Mouse (Mus musculus) midbrain, postnatal 0 days (tissue): Measurements from ENCODE around the gene Wfdc15a. TPM values are rescaled to one million over a fixed set of nuclear protein-coding genes. Genes with fewer than 3 reads are reported as not detected.

Source experiments
- ATAC-seq: fragments of 200-750 bp; cut with Nextera tagmentation; 2 replicates; pipeline ENCODE4 v1.8.0; 2017; ENCODE audit warnings: moderate number of reproducible peaks, mild to moderate bottlenecking, moderate TSS enrichment, moderate library complexity; ENCODE audit not compliant: low FRiP score
- DNase-seq: peaks from one replicate; pipeline ENCODE4 v3.0.0-alpha.2; 2015; ENCODE audit warnings: low spot score
- H3K27ac ChIP-seq: fragments of 300-500 bp; sonication (generic); 2 replicates; pipeline ENCODE4 v1.5.1; 2014; ENCODE audit warnings: low read depth, mild to moderate bottlenecking, low read length, mixed read lengths
- H3K27me3 ChIP-seq: fragments of 300-500 bp; sonication (generic); 2 replicates; pipeline ENCODE4 v1.6.1; 2014; ENCODE audit warnings: low read length, control low read depth, mixed read lengths; ENCODE audit not compliant: insufficient read depth
- H3K36me3 ChIP-seq: fragments of 300-500 bp; sonication (generic); 2 replicates; pipeline ENCODE4 v1.6.1; 2014; ENCODE audit warnings: low read length, control low read depth, mixed read lengths; ENCODE audit not compliant: insufficient read depth
- H3K4me1 ChIP-seq: fragments of 300-500 bp; sonication (generic); 2 replicates; pipeline ENCODE4 v1.6.1; 2014; ENCODE audit warnings: mild to moderate bottlenecking, control low read depth, antibody characterized with exemption, low read length, mixed read lengths; ENCODE audit not compliant: insufficient read depth
- H3K4me2 ChIP-seq: fragments of 300-500 bp; sonication (generic); 2 replicates; pipeline ENCODE4 v1.6.1; 2014; ENCODE audit warnings: low read depth, mild to moderate bottlenecking, low read length, mixed read lengths; ENCODE audit not compliant: poor library complexity, severe bottlenecking
- H3K4me3 ChIP-seq: fragments of 300-500 bp; sonication (generic); 2 replicates; pipeline ENCODE4 v1.5.1; 2014; ENCODE audit warnings: low read depth, mild to moderate bottlenecking, low read length, moderate library complexity
- H3K9ac ChIP-seq: fragments of 300-500 bp; sonication (generic); replicated peaks from 2 replicates; pipeline ENCODE4 v1.6.1; 2014; ENCODE audit warnings: mild to moderate bottlenecking, low read length, moderate library complexity, mixed read lengths; ENCODE audit not compliant: poor library complexity, severe bottlenecking
- H3K9me3 ChIP-seq: fragments of 300-500 bp; sonication (generic); 2 replicates; pipeline ENCODE4 v1.6.1; 2016; ENCODE audit warnings: low read length, control low read depth
- CTCF ChIP-seq: IDR thresholded peaks from 2 replicates; pipeline ENCODE4 v1.5.1; 2016; ENCODE audit warnings: antibody characterized with exemption, mild to moderate bottlenecking
- WGBS: fragments of 180-500 bp; shearing (Covaris S2); extraction: QIAGEN DNeasy Blood & Tissue Kit; methylation state at CpG from one replicate; pipeline ENCODE4 v1.1.7; 2014; 5-methylcytosine and 5-hydroxymethylcytosine counted together
- polyA plus RNA-seq: library from polyadenylated mRNA; unstranded; fragments of >200 nt; fragmentation: Nextera tagmentation; extraction: Ambion mirVana; gene quantifications from 2 replicates; pipeline ENCODE4 v1.2.1, GENCODE M21; 2015
- total RNA-seq: library from RNA; depleted of rRNA; stranded (reverse); fragments of >200 nt; gene quantifications from 2 replicates; pipeline ENCODE4 v1.2.3, GENCODE M21; 2014; rRNA removed

Gene Wfdc15a
- total and polyA plus RNA-seq, 2 experiments from 2014 or later = not detected

DNA sequence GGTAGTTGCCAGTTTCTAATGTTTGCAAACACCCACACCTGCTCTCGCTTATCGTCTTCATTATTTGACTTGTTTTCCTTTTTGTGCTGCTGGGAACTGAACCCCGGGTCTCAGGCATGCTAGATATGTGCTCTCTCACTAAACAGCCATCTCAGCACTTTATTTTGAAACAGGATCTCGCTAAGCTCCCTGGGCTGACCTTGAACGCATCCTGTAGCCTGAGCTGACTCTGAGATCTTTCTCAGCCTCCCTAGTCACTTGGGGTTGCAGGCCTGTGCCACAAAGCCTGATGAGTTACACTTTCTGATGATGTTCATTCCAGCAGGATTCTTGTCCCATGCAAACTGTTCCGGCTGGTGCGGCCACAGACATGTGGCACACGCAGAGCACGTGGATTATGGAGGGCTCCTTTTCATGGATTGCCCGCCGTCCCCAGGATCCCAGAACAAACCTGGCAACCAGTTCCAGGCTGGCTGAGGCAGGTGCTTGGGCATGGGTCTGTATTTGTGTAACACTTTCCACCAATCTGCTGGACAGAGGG is 38.3 kb downstream of the Wfdc15a start:
- WGBS = 85% methylated on average over 11 of the region's 11 CpGs

DNA sequence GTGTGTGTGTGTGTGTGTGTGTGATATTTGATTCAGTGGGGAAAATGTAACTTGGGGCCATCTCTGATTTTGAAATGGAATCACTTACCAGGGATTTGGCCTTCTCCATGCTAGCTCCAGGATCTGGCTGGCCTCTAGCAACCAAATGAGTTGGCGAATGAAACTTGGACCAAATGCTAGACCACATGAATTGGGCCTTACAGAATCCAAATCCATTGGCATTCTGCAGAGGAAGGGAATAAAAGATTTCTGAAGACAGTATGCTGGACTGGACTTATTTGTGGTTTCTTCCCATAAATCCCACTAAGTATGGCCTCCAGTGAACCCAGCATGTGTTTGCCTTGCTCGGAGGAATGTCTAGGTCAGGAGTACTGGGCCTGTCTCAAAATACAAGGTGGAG is 41.1 kb downstream of the Wfdc15a start:
- no peaks in the 10 kb centered on the region for H3K4me1 ChIP-seq
- no peak overlapping the region for H3K4me3 ChIP-seq
- no peak for ATAC-seq
- H3K27me3 ChIP-seq = no peaks in the 10 kb centered on the region
- WGBS = 90% methylated on average over 2 of the region's 2 CpGs
- no peak overlapping the region for H3K9ac ChIP-seq
- H3K9me3 ChIP-seq = no peaks in the 10 kb centered on the region
- no peak for DNase-seq
- H3K36me3 ChIP-seq = peaks cover 8% of the 10 kb centered on the region
- H3K27ac ChIP-seq = no peak overlapping the region
- H3K4me2 ChIP-seq = no peak overlapping the region
- TF ChIP-seq CTCF = no peak

More for the DNA sequence above, 38.3 kb downstream of the Wfdc15a start:
- Histone ChIP-seq H3K4me2 (no peak overlapping the region), H3K27me3 (peaks cover 8% of the 10 kb centered on the region), H3K4me3 (no peak overlapping the region), H3K9me3 (no peaks in the 10 kb centered on the region), H3K9ac (no peak overlapping the region), H3K36me3 (no peaks in the 10 kb centered on the region), H3K27ac (no peak overlapping the region), H3K4me1 (no peaks in the 10 kb centered on the region)
- no peak for ATAC-seq
- TF ChIP-seq CTCF = no peak
- no peak for DNase-seq

DNA sequence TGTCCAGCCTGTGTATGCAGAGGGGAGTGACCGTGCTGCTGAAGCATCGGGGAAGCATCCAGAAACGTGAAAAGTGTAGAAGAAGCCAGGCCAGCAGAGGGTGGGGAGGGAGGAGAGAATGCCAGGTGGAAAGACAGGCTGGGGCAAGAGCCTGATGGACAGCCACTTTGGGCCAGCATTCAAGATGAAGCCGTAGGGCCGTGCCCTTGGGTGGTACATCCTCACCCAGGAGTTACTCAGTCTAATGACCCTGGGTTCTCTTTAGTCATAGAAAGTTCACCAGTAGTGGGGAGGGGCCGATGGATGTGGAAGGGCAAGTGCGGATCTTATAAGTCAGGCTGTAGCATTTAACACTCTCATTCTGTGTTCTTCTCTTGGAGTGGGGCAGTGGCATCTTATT is 43.8 kb downstream of the Wfdc15a start:
- no peak for ATAC-seq
- no peaks in the 10 kb centered on the region for H3K9me3 ChIP-seq
- no peak overlapping the region for H3K4me3 ChIP-seq
- no peaks in the 10 kb centered on the region for H3K27me3 ChIP-seq
- H3K9ac ChIP-seq = no peak overlapping the region
- TF ChIP-seq CTCF = no peak
- H3K27ac ChIP-seq = no peak overlapping the region
- H3K4me2 ChIP-seq = no peak overlapping the region
- WGBS = 89% methylated on average over 7 of the region's 7 CpGs
- peaks cover 19% of the 10 kb centered on the region for H3K36me3 ChIP-seq
- no peaks in the 10 kb centered on the region for H3K4me1 ChIP-seq
- no peak for DNase-seq

GRCm38 (mm10) chr2:164154007-164154406 is 45.9 kb downstream of the Wfdc15a start:
- WGBS = 96% methylated on average over 10 of the region's 10 CpGs
- Histone ChIP-seq H3K4me1 (no peaks in the 10 kb centered on the region), H3K9ac (no peak overlapping the region), H3K36me3 (peaks cover 19% of the 10 kb centered on the region), H3K4me3 (no peak overlapping the region), H3K27ac (no peak overlapping the region), H3K9me3 (no peaks in the 10 kb centered on the region), H3K4me2 (no peak overlapping the region), H3K27me3 (no peaks in the 10 kb centered on the region)
- DNase-seq = no peak
- TF ChIP-seq CTCF = no peak
- no peak for ATAC-seq

- Histone ChIP-seq H3K4me2 (no peak overlapping the region), H3K27ac (no peak overlapping the region), H3K9me3 (no peaks in the 10 kb centered on the region), H3K27me3 (no peaks in the 10 kb centered on the region), H3K9ac (no peak overlapping the region), H3K4me3 (no peak overlapping the region), H3K4me1 (no peaks in the 10 kb centered on the region), H3K36me3 (peaks cover 19% of the 10 kb centered on the region)
- 99% methylated on average over 11 of the region's 11 CpGs for WGBS
- no peak for TF ChIP-seq CTCF
- DNase-seq (no peak), ATAC-seq (no peak)
Measured at GRCm38 (mm10) chr2:164152341-164152740, 47.6 kb downstream of the Wfdc15a start.

- no peak overlapping the region for H3K27ac ChIP-seq
Measured at GRCm38 (mm10) chr2:164150086-164150760, 49.7 kb downstream of the Wfdc15a start.

More at GRCm38 (mm10) chr2:164150086-164150760, 49.7 kb downstream of the Wfdc15a start:
- Histone ChIP-seq H3K27me3 (no peaks in the 10 kb centered on the region), H3K36me3 (peaks cover 19% of the 10 kb centered on the region), H3K4me3 (no peak overlapping the region), H3K9ac (no peak overlapping the region), H3K4me2 (no peak overlapping the region), H3K9me3 (no peaks in the 10 kb centered on the region), H3K4me1 (no peaks in the 10 kb centered on the region)
- DNase-seq (peak; percentile 44), ATAC-seq (no peak)
- WGBS = 43% methylated on average over 14 of the region's 14 CpGs
- no peak for TF ChIP-seq CTCF

Other genes starting within 250 kb of the Wfdc15a start
- 160 and 223 TPM in 2 replicates for gene Ywhab, start 205.2 kb downstream of the Wfdc15a start, total RNA-seq
- gene Ywhab, start 205.2 kb downstream of the Wfdc15a start, polyA plus RNA-seq = 649 and 656 TPM in 2 replicates
- 0.22 TPM in 1 of 2 replicates, not detected in the other for gene Pabpc1l, start 174.7 kb downstream of the Wfdc15a start, total RNA-seq
- gene Pabpc1l, start 174.7 kb downstream of the Wfdc15a start, polyA plus RNA-seq = 2.0 and 2.8 TPM in 2 replicates
- 24.6 and 28.3 TPM in 2 replicates for gene Stk4, start 129.8 kb downstream of the Wfdc15a start, total RNA-seq
- gene Stk4, start 129.8 kb downstream of the Wfdc15a start, polyA plus RNA-seq = 11.1 and 13.7 TPM in 2 replicates
- 32.4 and 34.7 TPM in 2 replicates for gene Tomm34, start 129.0 kb downstream of the Wfdc15a start, total RNA-seq
- gene Tomm34, start 129.0 kb downstream of the Wfdc15a start, polyA plus RNA-seq = 45.3 and 46.7 TPM in 2 replicates
- gene Kcns1, start 29.0 kb downstream of the Wfdc15a start, total RNA-seq = 10.1 and 15.6 TPM in 2 replicates
- 3.8 and 4.3 TPM in 2 replicates for gene Kcns1, start 29.0 kb downstream of the Wfdc15a start, polyA plus RNA-seq
- gene Wfdc5, start 17.4 kb downstream of the Wfdc15a start, total RNA-seq = not detected in 2 replicates
- not detected in 2 replicates for gene Wfdc5, start 17.4 kb downstream of the Wfdc15a start, polyA plus RNA-seq
- gene Wfdc12, start 9.5 kb downstream of the Wfdc15a start, total RNA-seq = not detected in 2 replicates
- not detected in 2 replicates for gene Wfdc12, start 9.5 kb downstream of the Wfdc15a start, polyA plus RNA-seq
- not detected in 2 replicates for gene Wfdc15b, start 21.5 kb upstream of the Wfdc15a start, total RNA-seq
- gene Wfdc15b, start 21.5 kb upstream of the Wfdc15a start, polyA plus RNA-seq = not detected in 2 replicates
- gene Svs2, start 38.3 kb upstream of the Wfdc15a start, total RNA-seq = not detected in 2 replicates
- not detected in 2 replicates for gene Svs2, start 38.3 kb upstream of the Wfdc15a start, polyA plus RNA-seq
- not detected in 2 replicates for gene Svs3b, start 56.5 kb upstream of the Wfdc15a start, total RNA-seq
- gene Svs3b, start 56.5 kb upstream of the Wfdc15a start, polyA plus RNA-seq = not detected in 2 replicates
- not detected in 2 replicates for gene Svs4, start 78.3 kb upstream of the Wfdc15a start, total RNA-seq
- gene Svs4, start 78.3 kb upstream of the Wfdc15a start, polyA plus RNA-seq = not detected in 2 replicates
- gene Svs3a, start 89.1 kb upstream of the Wfdc15a start, total RNA-seq = not detected in 2 replicates
- not detected in 2 replicates for gene Svs3a, start 89.1 kb upstream of the Wfdc15a start, polyA plus RNA-seq
- gene Svs6, start 116.6 kb upstream of the Wfdc15a start, total RNA-seq = not detected in 2 replicates
- gene Svs6, start 116.6 kb upstream of the Wfdc15a start, polyA plus RNA-seq = not detected in 2 replicates
- not detected in 2 replicates for gene Svs5, start 132.6 kb upstream of the Wfdc15a start, total RNA-seq
- not detected in 2 replicates for gene Svs5, start 132.6 kb upstream of the Wfdc15a start, polyA plus RNA-seq
- not detected in 2 replicates for gene Slpi, start 189.0 kb upstream of the Wfdc15a start, total RNA-seq
- 0.27 and 0.36 TPM in 2 replicates for gene Slpi, start 189.0 kb upstream of the Wfdc15a start, polyA plus RNA-seq
- gene Rbpjl, start 203.0 kb upstream of the Wfdc15a start, total RNA-seq = 0.77 TPM in 1 of 2 replicates, not detected in the other
- 0.04 TPM in 1 of 2 replicates, not detected in the other for gene Rbpjl, start 203.0 kb upstream of the Wfdc15a start, polyA plus RNA-seq
- gene Matn4, start 205.0 kb upstream of the Wfdc15a start, total RNA-seq = 1.9 and 2.0 TPM in 2 replicates
- gene Matn4, start 205.0 kb upstream of the Wfdc15a start, polyA plus RNA-seq = 1.9 and 2.1 TPM in 2 replicates
- 13.8 and 20.3 TPM in 2 replicates for gene Sdc4, start 243.8 kb upstream of the Wfdc15a start, total RNA-seq
- 18.3 and 19.3 TPM in 2 replicates for gene Sdc4, start 243.8 kb upstream of the Wfdc15a start, polyA plus RNA-seq